Mouse (Mus musculus) embryonic facial prominence, embryonic 14.5 days (tissue): Measurements from ENCODE around the gene 4930579G24Rik. TPM values are rescaled to one million over a fixed set of nuclear protein-coding genes. Genes with fewer than 3 reads are reported as not detected.

Experiments used
- ATAC-seq: fragments of 200-750 bp; cut with Nextera tagmentation; 2 replicates; pipeline ENCODE4 v1.8.0; 2017; ENCODE audit warnings: low read depth, moderate number of reproducible peaks, moderate TSS enrichment
- DNase-seq: peaks from one replicate; pipeline ENCODE4 v3.0.0-alpha.2; 2015; ENCODE audit warnings: low spot score
- H3K27ac ChIP-seq: fragments of 300-500 bp; sonication (generic); replicated peaks from 2 replicates; pipeline ENCODE4 v1.5.1; 2014; ENCODE audit warnings: low read depth, mild to moderate bottlenecking, low read length, moderate library complexity
- H3K27me3 ChIP-seq: fragments of 300-500 bp; sonication (generic); replicated peaks from 2 replicates; pipeline ENCODE4 v1.6.1; 2014; ENCODE audit warnings: low read length; ENCODE audit not compliant: control insufficient read depth, insufficient read depth
- H3K36me3 ChIP-seq: fragments of 300-500 bp; sonication (generic); 2 replicates; pipeline ENCODE4 v1.6.1; 2014; ENCODE audit warnings: low read length, mixed read lengths; ENCODE audit not compliant: control insufficient read depth, insufficient read depth
- H3K4me1 ChIP-seq: fragments of 300-500 bp; sonication (generic); 2 replicates; pipeline ENCODE4 v1.6.1; 2014; ENCODE audit warnings: antibody characterized with exemption, low read length; ENCODE audit not compliant: control insufficient read depth, insufficient read depth
- H3K4me2 ChIP-seq: fragments of 300-500 bp; sonication (generic); 2 replicates; pipeline ENCODE4 v1.6.1; 2014; ENCODE audit warnings: low read depth, mild to moderate bottlenecking, low read length, moderate library complexity, mixed read lengths
- H3K4me3 ChIP-seq: fragments of 300-500 bp; sonication (generic); 2 replicates; pipeline ENCODE4 v1.5.1; 2014; ENCODE audit warnings: low read depth, mild to moderate bottlenecking, low read length
- H3K9ac ChIP-seq: fragments of 300-500 bp; sonication (generic); 2 replicates; pipeline ENCODE4 v1.6.1; 2014; ENCODE audit warnings: low read depth, mild to moderate bottlenecking, low read length, moderate library complexity, mixed read lengths
- H3K9me3 ChIP-seq: fragments of 300-500 bp; sonication (generic); 2 replicates; pipeline ENCODE4 v1.6.1; 2016; ENCODE audit warnings: low read length; ENCODE audit not compliant: control insufficient read depth
- WGBS: fragments of 180-500 bp; shearing (Covaris S2); extraction: QIAGEN DNeasy Blood & Tissue Kit; methylation state at CpG from one replicate; pipeline ENCODE4 v1.1.7; 2014; 5-methylcytosine and 5-hydroxymethylcytosine counted together
- polyA plus RNA-seq: library from polyadenylated mRNA; unstranded; fragments of >200 nt; fragmentation: Nextera tagmentation; extraction: Ambion mirVana; gene quantifications from 2 replicates; pipeline ENCODE4 v1.2.1, GENCODE M21; 2014

Gene 4930579G24Rik
- 23.3 and 26.5 TPM in 2 replicates for polyA plus RNA-seq

GRCm38 (mm10) chr3:79628561-79629415 lies at the start of gene 4930579G24Rik:
TSS of gene 4930579G24Rik (plus strand) at chr3:79629079.
- H3K27me3 ChIP-seq = no peaks in the 10 kb centered on the region
- H3K36me3 ChIP-seq = peaks cover 25% of the 10 kb centered on the region
- ATAC-seq (peak; percentile 99), DNase-seq (peak; percentile 100)
- H3K4me2 ChIP-seq = peak within 1 kb of the TSS; percentile 76
- H3K4me3 ChIP-seq = peak within 1 kb of the TSS; percentile 87
- H3K27ac ChIP-seq = peak within 1 kb of the TSS; percentile 90
- under 1% methylated on average over 52 of the region's 60 CpGs for WGBS
- H3K9ac ChIP-seq = peak within 1 kb of the TSS; percentile 86
- H3K4me1 ChIP-seq = peaks cover 6% of the 10 kb centered on the region; the same call in 1 of the 2 replicates
- 0 out of 2 replicates have a peak, but pooled peaks cover 3% of the 10 kb centered on the region for H3K9me3 ChIP-seq

- no peaks in the 10 kb centered on the region for H3K9me3 ChIP-seq
- no peaks in the 10 kb centered on the region for H3K27me3 ChIP-seq
- no peak overlapping the region for H3K4me3 ChIP-seq
- H3K4me2 ChIP-seq = no peak overlapping the region
- H3K9ac ChIP-seq = no peak overlapping the region
- H3K4me1 ChIP-seq = no peaks in the 10 kb centered on the region
- no peaks in the 10 kb centered on the region for H3K36me3 ChIP-seq
- WGBS = 66% methylated on average over 5 of the region's 5 CpGs
- H3K27ac ChIP-seq = no peak overlapping the region
- no peak for DNase-seq
- no peak for ATAC-seq
Measured at GRCm38 (mm10) chr3:79579891-79580575, 48.8 kb upstream of the 4930579G24Rik start.

DNA sequence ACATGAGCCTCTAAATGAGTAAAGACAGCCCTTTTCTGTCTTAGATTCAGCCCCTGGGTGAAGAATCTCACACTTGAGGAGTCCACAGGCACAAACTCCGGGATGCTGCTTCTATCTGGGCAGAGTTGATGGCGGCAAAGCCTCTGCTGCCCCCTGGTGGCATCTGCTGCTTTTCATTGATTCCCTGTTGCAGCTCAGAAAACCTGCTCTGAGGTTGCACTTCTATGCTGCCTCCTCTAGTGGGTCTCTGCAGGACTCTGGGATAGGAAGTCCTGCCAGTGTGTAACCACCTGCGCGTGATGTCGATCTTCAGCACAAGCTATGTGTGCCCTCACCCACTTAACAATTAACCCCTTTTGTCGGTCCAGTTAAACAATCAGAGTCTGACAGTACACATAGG lies 42.1 kb upstream of the 4930579G24Rik start:
- no peaks in the 10 kb centered on the region for H3K9me3 ChIP-seq
- peak; percentile 93 for DNase-seq
- H3K27ac ChIP-seq = no peak overlapping the region
- 7% methylated on average over 6 of the region's 6 CpGs for WGBS
- H3K4me3 ChIP-seq = no peak overlapping the region
- no peaks in the 10 kb centered on the region for H3K4me1 ChIP-seq
- H3K4me2 ChIP-seq = 0 out of 2 replicates have a peak overlapping the region, but pooled peaks have one; percentile 4
- H3K9ac ChIP-seq = no peak overlapping the region
- H3K36me3 ChIP-seq = no peaks in the 10 kb centered on the region
- H3K27me3 ChIP-seq = no peaks in the 10 kb centered on the region
- peak; percentile 86 for ATAC-seq

DNA sequence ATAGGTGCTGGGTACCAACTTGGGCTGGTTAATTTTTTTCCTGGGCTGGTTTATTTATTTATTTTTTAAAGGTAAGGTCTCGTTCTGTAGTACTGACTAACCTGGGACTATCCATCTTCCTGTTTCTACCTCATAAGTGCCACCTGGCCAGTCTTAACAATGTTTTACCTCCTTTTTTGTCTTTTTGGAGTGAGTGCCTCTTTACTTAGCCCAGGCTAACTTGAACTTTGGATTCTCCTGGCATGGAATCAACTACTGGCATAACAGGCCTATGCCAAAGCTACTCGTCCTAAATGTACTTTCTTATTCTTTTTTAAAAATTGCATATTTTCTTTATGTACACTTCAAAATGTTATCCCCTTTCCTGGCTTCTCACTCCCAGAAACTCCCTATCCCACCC lies 39.2 kb upstream of the 4930579G24Rik start:
- Histone ChIP-seq H3K36me3 (peaks cover 14% of the 10 kb centered on the region), H3K9ac (no peak overlapping the region), H3K4me1 (peaks cover 9% of the 10 kb centered on the region; the same call in 1 of the 2 replicates), H3K4me3 (no peak overlapping the region), H3K9me3 (no peaks in the 10 kb centered on the region), H3K27ac (no peak overlapping the region), H3K4me2 (no peak overlapping the region), H3K27me3 (no peaks in the 10 kb centered on the region)
- DNase-seq = no peak
- no peak for ATAC-seq
- WGBS = 75% methylated on average over 2 of the region's 2 CpGs

DNA sequence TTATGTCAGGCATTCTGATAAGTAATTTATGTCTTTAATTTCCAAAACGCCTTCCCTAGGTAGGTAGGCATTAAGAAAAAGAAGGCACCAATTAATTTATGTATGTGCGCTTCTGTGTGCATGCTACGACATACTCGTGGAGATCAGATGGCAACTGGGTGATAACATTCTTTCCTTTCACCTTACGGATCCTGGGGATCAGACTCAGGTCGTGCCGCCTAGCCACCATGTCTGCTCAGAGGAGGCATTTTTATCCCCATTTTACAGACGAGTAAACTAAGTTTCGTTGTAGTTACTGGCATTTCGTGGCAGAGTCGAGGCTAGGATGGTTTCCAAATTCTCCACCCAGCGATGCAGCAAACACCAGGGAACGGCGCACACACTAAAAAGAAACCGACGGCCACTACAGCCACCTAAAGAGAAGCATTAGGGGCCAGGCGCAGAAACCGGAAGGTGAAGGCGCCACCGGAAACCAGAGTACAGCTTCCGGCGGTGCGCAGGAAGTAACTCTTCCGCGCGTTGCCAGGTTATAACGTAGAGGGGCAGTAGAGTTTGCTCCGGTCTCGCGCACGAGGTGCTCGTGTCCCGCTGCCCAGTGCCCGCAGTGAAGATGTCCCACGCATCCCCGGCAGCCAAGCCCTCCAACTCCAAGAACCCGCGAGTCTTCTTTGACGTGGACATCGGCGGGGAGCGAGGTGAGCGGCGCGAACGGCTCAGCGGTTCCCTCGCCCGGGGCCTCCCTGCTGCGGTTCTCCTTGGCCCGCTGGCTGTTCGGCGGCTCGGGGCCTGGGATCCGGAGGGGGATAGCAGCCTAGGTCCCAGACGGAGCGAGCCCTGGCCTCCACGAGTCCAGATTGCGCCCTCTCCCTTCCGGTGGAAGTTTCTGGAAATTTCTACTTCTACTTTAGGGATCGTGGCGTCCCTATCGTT lies 37.8 kb upstream of the 4930579G24Rik start, which contains the start of gene Ppid:
Gene Ppid (plus strand): TSS at position 480 of the 930 bp plus-strand sequence.
- peaks cover 27% of the 10 kb centered on the region for H3K36me3 ChIP-seq
- 3% methylated on average over 55 of the region's 63 CpGs for WGBS
- no peaks in the 10 kb centered on the region for H3K9me3 ChIP-seq
- peak within 1 kb of the TSS; percentile 94 for H3K4me3 ChIP-seq
- peak within 1 kb of the TSS; percentile 92 for H3K9ac ChIP-seq
- H3K4me2 ChIP-seq = peak within 1 kb of the TSS; percentile 75
- H3K4me1 ChIP-seq = peaks cover 9% of the 10 kb centered on the region; the same call in 1 of the 2 replicates
- H3K27me3 ChIP-seq = no peaks in the 10 kb centered on the region
- DNase-seq (peak; percentile 94), ATAC-seq (peak; percentile 89)
- peak within 1 kb of the TSS; percentile 85 for H3K27ac ChIP-seq

GRCm38 (mm10) chr3:79591793-79592471 lies 36.9 kb upstream of the 4930579G24Rik start:
- peaks cover 9% of the 10 kb centered on the region; the same call in 1 of the 2 replicates for H3K4me1 ChIP-seq
- H3K36me3 ChIP-seq = peaks cover 35% of the 10 kb centered on the region
- no peaks in the 10 kb centered on the region for H3K9me3 ChIP-seq
- peak overlapping the region; percentile 85 for H3K27ac ChIP-seq
- H3K4me2 ChIP-seq = peak overlapping the region; percentile 75
- peak overlapping the region; percentile 94 for H3K4me3 ChIP-seq
- no peaks in the 10 kb centered on the region for H3K27me3 ChIP-seq
- 3% methylated on average over 15 of the region's 15 CpGs for WGBS
- ATAC-seq (peak; percentile 13; the same call in 1 of the 2 replicates), DNase-seq (no peak)
- H3K9ac ChIP-seq = peak overlapping the region; percentile 92

DNA sequence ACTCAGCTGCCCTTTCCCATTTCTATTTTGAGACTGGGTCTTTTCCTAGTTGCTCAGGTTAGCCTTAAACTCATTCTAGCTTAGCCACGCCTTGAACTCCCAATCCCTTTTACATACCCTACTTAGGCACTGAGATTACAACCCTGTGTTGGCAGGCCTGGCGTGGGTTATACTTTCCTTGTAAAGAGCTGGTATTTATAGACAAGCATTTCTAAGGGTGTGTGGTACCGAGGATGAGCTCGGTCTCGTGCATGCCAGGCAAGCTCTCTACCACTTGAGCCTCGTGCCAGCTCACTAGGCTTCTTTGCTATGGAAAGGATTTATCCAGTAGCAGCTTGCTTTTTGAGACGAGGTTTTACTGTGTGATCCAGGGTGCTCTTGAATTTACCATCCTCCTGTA lies 33.4 kb upstream of the 4930579G24Rik start:
- ATAC-seq (no peak), DNase-seq (no peak)
- Histone ChIP-seq H3K4me3 (no peak overlapping the region), H3K4me2 (no peak overlapping the region), H3K9me3 (no peaks in the 10 kb centered on the region), H3K27ac (no peak overlapping the region), H3K36me3 (peaks cover 67% of the 10 kb centered on the region), H3K9ac (no peak overlapping the region), H3K27me3 (no peaks in the 10 kb centered on the region), H3K4me1 (peaks cover 9% of the 10 kb centered on the region; the same call in 1 of the 2 replicates)
- WGBS = 92% methylated on average over 7 of the region's 7 CpGs
